In genomic region chr14:7851543-7852065, GRCm38 (mm10) we compare ENCODE assay signal across 8 mouse cellular contexts. TPM values are rescaled to one million over a fixed set of nuclear protein-coding genes. Genes with fewer than 3 reads are reported as not detected.
DNase-seq lines count a peak whose midpoint lies in the region; ATAC-seq lines count a peak whose summit lies in the region.

No protein-coding gene starts in this region.

- 29% methylated on average over 5 of the region's 5 CpGs for WGBS in embryonic facial prominence, embryonic 14.5 days

- H3K27me3 ChIP-seq in embryonic facial prominence, embryonic 14.5 days (replicated peaks; ENCODE audit: control insufficient read depth, insufficient read depth, low read length), result no peaks in the 10 kb centered on the region

- peak; percentile 25 to 71 for DNase-seq in left cerebral cortex, postnatal 10 days (ENCODE audit: extremely low spot score in 1 of 2, low spot score in 2 of 2)
- DNase-seq in left cerebral cortex, postnatal 36 days (ENCODE audit: low spot score in 2 of 2), result no peak
- DNase-seq in embryonic facial prominence, embryonic 14.5 days (ENCODE audit: low spot score), result peak; percentile 85
- DNase-seq in heart, postnatal 14 days, result peak; percentile 62 to 67
- peak; percentile 57 to 67 for DNase-seq in kidney, postnatal 4 days
- DNase-seq in skeletal muscle tissue, adult 2 months (ENCODE audit: low read depth, low spot score), result peak; percentile 54
- no peak for DNase-seq in left cerebral cortex, postnatal 4 days

- H3K4me3 ChIP-seq in embryonic facial prominence, embryonic 14.5 days (ENCODE audit: low read depth, low read length), result no peak overlapping the region

- intact Hi-C loops in left cerebral cortex, postnatal 10 days (cut with DNase I), result no loop called here
- intact Hi-C loops in left cerebral cortex, postnatal 36 days (cut with DNase I), result no loop called here
- intact Hi-C loops in heart, postnatal 14 days (cut with DNase I), result loop anchor here (1.0 to 2.0 kb wide), 2 partner anchors 17 to 32 kb away; no protein-coding TSS in a partner anchor
- intact Hi-C loops in left cerebral cortex, postnatal 4 days (cut with DNase I), result no loop called here

- H3K36me3 ChIP-seq in embryonic facial prominence, embryonic 14.5 days (ENCODE audit: control insufficient read depth, insufficient read depth, low read length), result no peaks in the 10 kb centered on the region

- no peaks in the 10 kb centered on the region for H3K9me3 ChIP-seq in embryonic facial prominence, embryonic 14.5 days (ENCODE audit: control insufficient read depth, low read length)

- H3K4me2 ChIP-seq in embryonic facial prominence, embryonic 14.5 days (ENCODE audit: low read depth, low read length), result peak overlapping the region; percentile 7; the same call in 1 of the 2 replicates

- ATAC-seq in embryonic facial prominence, embryonic 14.5 days (ENCODE audit: low read depth), result peak; percentile 51
- ATAC-seq in cerebellum, adult (ENCODE audit: insufficient number of reproducible peaks, low FRiP score, low TSS enrichment), result no peak

- H3K27ac ChIP-seq in embryonic facial prominence, embryonic 14.5 days (replicated peaks; ENCODE audit: low read depth, low read length), result no peak overlapping the region; the same call in 1 of the 2 replicates

- peaks cover 60% of the 10 kb centered on the region for H3K4me1 ChIP-seq in embryonic facial prominence, embryonic 14.5 days (ENCODE audit: control insufficient read depth, insufficient read depth, low read length)

- H3K9ac ChIP-seq in embryonic facial prominence, embryonic 14.5 days (ENCODE audit: low read depth, low read length), result no peak overlapping the region

RNA-seq across cellular contexts. Expression of gene Flnb, which starts 33.8 kb away (rescaled TPM):
- 10 to 100 TPM; 48.7 to 48.9 TPM for total RNA-seq in left cerebral cortex, postnatal 10 days (2021)
- total RNA-seq in left cerebral cortex, postnatal 36 days (2021), result 10 to 100 TPM; 20.7 to 44.9 TPM
- polyA plus RNA-seq in embryonic facial prominence, embryonic 14.5 days (2014; fragmentation: Nextera tagmentation; extraction: Ambion mirVana), result 26.7 and 29.8 TPM in 2 replicates
- 10 to 100 TPM; 32.5 to 36.3 TPM for total RNA-seq in heart, postnatal 14 days (2021)
- 10 to 100 TPM; 36.3 to 44.4 TPM for total RNA-seq in left cerebral cortex, postnatal 4 days (2021)

Comparison
In these comparisons a context has a peak if more than half of its experiments do, and no peak if none do; other contexts are left out.
1. DNase-seq: peak in left cerebral cortex, postnatal 10 days (2 of 2), embryonic facial prominence, embryonic 14.5 days (single experiment), heart, postnatal 14 days (2 of 2), kidney, postnatal 4 days (2 of 2) and skeletal muscle tissue, adult 2 months (single experiment); none in left cerebral cortex, postnatal 36 days (0 of 2) and left cerebral cortex, postnatal 4 days (single experiment).